Mouse (Mus musculus): Measurements from ENCODE around the gene Tbx4. TPM values are rescaled to one million over a fixed set of nuclear protein-coding genes. Genes with fewer than 3 reads are reported as not detected.

Gene Tbx4
- polyA plus RNA-seq, 1 experiment from 2014 or later = 2.4 TPM

DNA sequence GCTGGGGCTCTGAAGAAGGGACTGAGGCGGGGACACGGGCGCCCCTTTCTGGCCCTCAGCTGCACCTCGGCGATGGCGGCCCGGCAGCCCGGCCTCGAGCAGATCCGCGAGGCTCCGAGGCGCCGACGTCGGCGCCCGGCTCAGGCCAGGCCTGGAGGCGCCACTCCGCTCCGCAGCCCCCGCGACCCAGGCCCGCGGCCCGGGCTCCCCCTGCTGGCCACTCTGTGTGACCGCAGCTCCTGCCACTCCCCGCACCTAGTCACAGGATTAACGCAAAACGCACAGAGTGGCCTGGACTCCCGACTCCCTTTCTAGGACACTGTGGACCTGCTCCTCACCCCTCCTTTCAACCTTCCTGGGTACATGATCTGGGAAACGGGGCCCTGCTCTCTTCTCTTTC lies 44.2 kb upstream of the Tbx4 start:
- Histone ChIP-seq H3K9ac (peak overlapping the region; percentile 99), H3K4me3 (peak overlapping the region; percentile 54), H3K27ac (peak overlapping the region; percentile 98), H3K9me3 (no peaks in the 10 kb centered on the region), H3K4me2 (replicated peaks) (peak overlapping the region; percentile 72), H3K36me3 (peaks cover 18% of the 10 kb centered on the region), H3K27me3 (peaks cover 37% of the 10 kb centered on the region), H3K4me1 (peaks cover 31% of the 10 kb centered on the region)
- ATAC-seq (ENCODE audit: insufficient number of reproducible peaks, insufficient read depth, low FRiP score, low TSS enrichment) = peak; percentile 19
- 0% methylated on average over 31 of the region's 32 CpGs for WGBS

DNA sequence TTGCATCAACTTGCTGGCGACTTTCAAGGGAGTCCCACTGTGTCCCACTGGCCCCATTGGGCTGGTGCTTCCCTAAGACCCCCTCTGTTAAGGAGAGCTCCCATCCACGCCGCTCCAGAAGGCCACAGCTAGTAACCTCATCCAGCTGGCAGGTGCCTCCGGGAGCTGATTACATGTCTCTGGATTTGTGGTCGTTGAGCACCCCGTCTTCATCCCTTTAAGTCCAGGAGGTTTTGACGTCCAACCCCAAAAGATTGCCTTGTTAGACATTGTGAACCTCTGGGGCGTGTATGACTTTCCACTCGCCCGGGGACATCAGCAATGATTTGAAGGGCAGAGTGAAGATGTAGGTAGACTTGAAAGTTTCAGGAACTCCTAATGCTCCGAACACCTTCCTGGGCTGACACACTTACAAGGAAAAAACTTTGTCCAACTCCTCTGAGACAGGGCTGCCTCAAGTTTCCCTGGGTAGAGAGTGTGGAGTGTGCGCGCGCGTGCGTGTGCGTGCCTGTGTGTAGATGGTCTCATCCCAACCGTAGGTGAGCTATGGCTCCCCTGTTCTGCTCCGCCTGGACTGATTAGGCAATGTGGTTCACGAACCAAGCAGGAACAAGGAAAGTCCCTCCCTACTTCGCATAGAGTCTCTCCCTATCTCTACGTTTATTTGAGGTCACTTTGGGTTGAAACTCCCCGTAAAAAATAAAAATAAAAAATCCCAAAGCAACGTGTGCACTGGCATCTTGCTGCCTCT lies 43.5 kb upstream of the Tbx4 start:
- ATAC-seq (ENCODE audit: insufficient number of reproducible peaks, insufficient read depth, low FRiP score, low TSS enrichment) = no peak
- peak overlapping the region; percentile 98 for H3K27ac ChIP-seq
- peak overlapping the region; percentile 72 for H3K4me2 ChIP-seq (replicated peaks)
- H3K4me3 ChIP-seq = peak overlapping the region; percentile 54
- peaks cover 11% of the 10 kb centered on the region for H3K36me3 ChIP-seq
- H3K27me3 ChIP-seq = peaks cover 34% of the 10 kb centered on the region
- H3K4me1 ChIP-seq = peaks cover 24% of the 10 kb centered on the region
- WGBS = 5% methylated on average over 24 of the region's 24 CpGs
- peak overlapping the region; percentile 99 for H3K9ac ChIP-seq
- no peaks in the 10 kb centered on the region for H3K9me3 ChIP-seq

DNA sequence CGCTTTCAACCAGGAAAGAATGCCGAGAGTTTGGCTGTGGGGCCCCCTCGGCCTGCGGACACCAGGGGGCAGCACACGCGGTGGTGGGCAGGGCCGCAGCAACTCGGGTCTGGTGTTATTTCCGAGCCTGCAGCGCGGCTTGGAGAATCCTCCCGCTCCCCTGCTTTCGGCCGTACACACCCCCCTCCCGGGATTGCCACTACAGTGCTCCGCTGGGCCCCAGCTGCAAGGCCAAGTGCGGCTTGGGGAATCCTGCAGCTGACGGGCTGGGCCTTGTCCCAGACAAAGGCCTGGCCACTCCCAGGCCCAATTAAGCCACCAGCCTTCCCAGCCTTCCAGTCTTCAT lies 42.9 kb upstream of the Tbx4 start:
- Histone ChIP-seq H3K9ac (peak overlapping the region; percentile 99), H3K4me1 (peaks cover 23% of the 10 kb centered on the region), H3K4me3 (peak overlapping the region; percentile 54), H3K27me3 (peaks cover 29% of the 10 kb centered on the region), H3K27ac (peak overlapping the region; percentile 98), H3K36me3 (peaks cover 5% of the 10 kb centered on the region; the same call in 1 of the 2 replicates), H3K4me2 (replicated peaks) (peak overlapping the region; percentile 72), H3K9me3 (no peaks in the 10 kb centered on the region)
- whole genome bisulfite sequencing = under 1% methylated on average over 18 of the region's 18 CpGs
- peak; percentile 55 for ATAC-seq (ENCODE audit: insufficient number of reproducible peaks, insufficient read depth, low FRiP score, low TSS enrichment)

DNA sequence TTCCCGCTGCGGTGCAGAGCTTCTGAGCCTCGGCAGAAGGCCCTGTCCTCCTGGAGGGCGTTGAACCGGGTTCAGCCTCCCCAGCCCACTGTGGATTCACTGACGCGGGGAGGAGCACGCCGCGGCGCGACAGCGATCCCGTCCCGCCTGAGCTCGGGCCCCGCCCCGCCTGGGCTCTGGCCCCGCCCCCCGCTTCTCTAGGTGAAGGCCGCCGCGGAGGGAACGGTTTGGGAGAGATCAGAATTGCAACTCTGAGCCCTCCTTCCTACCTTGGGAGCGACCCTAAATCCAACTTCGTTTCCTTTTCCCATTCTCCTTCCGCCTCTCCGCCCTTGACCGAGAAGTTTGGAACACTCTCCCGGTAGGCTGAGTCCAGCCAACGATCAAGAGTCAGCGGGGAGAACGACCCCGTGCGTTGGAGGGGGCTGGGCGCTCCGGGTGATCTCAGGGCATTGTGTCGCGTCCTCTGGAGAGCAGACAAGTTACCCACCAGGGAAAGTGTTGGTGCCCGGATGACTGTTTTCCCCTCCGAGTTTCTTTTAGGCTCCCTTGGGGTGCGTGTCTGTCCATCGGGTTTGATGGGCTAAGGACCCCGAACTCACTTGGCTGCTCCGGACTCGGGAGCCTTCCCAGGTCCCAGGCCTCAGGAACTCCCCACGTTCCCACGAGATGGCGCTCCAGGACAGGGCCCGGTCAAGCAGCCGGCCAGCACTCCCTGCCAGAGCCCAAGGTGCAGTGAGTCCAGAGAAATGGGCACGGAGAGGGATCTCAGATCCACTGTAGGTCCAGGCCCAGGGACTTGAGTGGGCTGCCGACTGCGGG lies 41.9 kb upstream of the Tbx4 start:
- H3K27me3 ChIP-seq = peaks cover 27% of the 10 kb centered on the region
- peak overlapping the region; percentile 72 for H3K4me2 ChIP-seq (replicated peaks)
- 0 out of 2 replicates have a peak, but pooled peaks cover 2% of the 10 kb centered on the region for H3K36me3 ChIP-seq
- peak; percentile 42 for ATAC-seq (ENCODE audit: insufficient number of reproducible peaks, insufficient read depth, low FRiP score, low TSS enrichment)
- H3K27ac ChIP-seq = peak overlapping the region; percentile 98
- peaks cover 23% of the 10 kb centered on the region for H3K4me1 ChIP-seq
- peak overlapping the region; percentile 99 for H3K9ac ChIP-seq
- WGBS = under 1% methylated on average over 54 of the region's 54 CpGs
- no peaks in the 10 kb centered on the region for H3K9me3 ChIP-seq
- H3K4me3 ChIP-seq = peak overlapping the region; percentile 54

DNA sequence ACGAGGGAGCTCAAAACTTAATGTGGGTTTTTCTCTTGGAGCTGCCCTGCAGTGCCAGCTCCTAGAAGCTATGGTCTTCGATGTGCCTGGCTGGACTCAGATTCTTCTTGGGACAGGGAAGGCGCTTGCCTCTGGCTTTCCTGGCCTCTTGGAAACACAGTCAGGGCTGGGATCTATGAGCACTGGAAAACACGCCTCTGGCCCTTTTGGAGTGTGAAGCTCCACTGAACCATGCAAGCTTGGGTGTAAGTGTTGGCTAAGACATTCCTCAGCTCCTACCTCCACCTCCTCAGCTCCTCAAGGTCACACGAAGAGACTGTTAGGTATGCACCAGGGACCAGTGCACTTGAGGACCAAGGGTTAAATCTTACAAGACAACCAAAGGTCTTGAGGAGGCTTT lies 41.3 kb upstream of the Tbx4 start:
- H3K4me2 ChIP-seq (replicated peaks) = peak overlapping the region; percentile 72
- H3K4me3 ChIP-seq = peak overlapping the region; percentile 54
- 36% methylated on average over 5 of the region's 5 CpGs for WGBS
- peak overlapping the region; percentile 99 for H3K9ac ChIP-seq
- peaks cover 21% of the 10 kb centered on the region for H3K27me3 ChIP-seq
- 0 out of 2 replicates have a peak, but pooled peaks cover 2% of the 10 kb centered on the region for H3K36me3 ChIP-seq
- ATAC-seq (ENCODE audit: insufficient number of reproducible peaks, insufficient read depth, low FRiP score, low TSS enrichment) = no peak
- peaks cover 23% of the 10 kb centered on the region for H3K4me1 ChIP-seq
- peak overlapping the region; percentile 98; the same call in 1 of the 2 replicates for H3K27ac ChIP-seq
- no peaks in the 10 kb centered on the region for H3K9me3 ChIP-seq

DNA sequence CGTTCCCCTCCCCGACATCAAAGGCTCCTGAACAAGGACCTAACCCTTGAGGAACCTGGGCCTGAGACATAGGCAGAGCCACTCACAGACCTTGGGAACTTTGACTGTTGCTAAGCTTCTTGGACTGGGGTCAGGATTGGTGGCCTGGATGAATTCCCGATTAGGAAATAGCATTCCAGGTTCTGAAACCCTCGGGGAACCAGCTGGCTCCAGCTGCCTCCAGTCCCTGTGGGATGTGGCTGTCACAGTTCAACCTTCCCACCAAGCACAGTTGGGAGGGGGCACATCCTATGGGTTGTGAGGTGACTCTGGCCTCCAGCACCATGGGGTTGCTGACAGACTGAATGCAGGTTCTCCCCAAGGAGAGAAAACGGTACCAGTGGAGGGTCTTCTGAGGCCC lies 40.3 kb upstream of the Tbx4 start:
- WGBS = 47% methylated on average over 5 of the region's 5 CpGs
- Histone ChIP-seq H3K27ac (no peak overlapping the region), H3K36me3 (no peaks in the 10 kb centered on the region), H3K4me3 (no peak overlapping the region), H3K9me3 (no peaks in the 10 kb centered on the region), H3K27me3 (peaks cover 11% of the 10 kb centered on the region), H3K4me2 (replicated peaks) (no peak overlapping the region), H3K4me1 (peaks cover 19% of the 10 kb centered on the region), H3K9ac (no peak overlapping the region)
- ATAC-seq (ENCODE audit: insufficient number of reproducible peaks, insufficient read depth, low FRiP score, low TSS enrichment) = no peak

DNA sequence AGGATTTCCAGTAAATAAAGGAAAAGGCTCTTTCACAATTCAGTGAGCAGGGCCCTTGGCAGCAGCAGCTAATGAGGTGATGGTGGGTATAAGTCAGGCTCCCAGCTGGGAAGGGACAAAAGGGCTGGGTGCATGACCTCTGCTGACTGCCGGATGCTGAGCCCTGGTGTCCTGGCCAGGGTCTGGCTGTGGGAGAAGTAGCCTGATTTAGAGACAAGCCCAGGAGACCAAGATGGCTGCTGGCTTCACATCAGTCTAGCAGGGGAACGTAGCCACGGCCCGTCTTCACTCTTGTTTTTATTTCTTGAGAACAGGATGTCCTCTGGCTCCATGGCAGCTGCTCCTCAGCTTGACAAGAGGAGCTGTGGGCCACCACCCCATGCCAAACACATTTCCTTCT lies 39.7 kb upstream of the Tbx4 start:
- no peak overlapping the region for H3K9ac ChIP-seq
- no peak for ATAC-seq (ENCODE audit: insufficient number of reproducible peaks, insufficient read depth, low FRiP score, low TSS enrichment)
- H3K27ac ChIP-seq = no peak overlapping the region
- peaks cover 8% of the 10 kb centered on the region; the same call in 1 of the 2 replicates for H3K27me3 ChIP-seq
- no peak overlapping the region for H3K4me3 ChIP-seq
- H3K36me3 ChIP-seq = no peaks in the 10 kb centered on the region
- no peaks in the 10 kb centered on the region for H3K9me3 ChIP-seq
- WGBS = 54% methylated on average over 4 of the region's 4 CpGs
- H3K4me2 ChIP-seq (replicated peaks) = no peak overlapping the region
- peaks cover 19% of the 10 kb centered on the region for H3K4me1 ChIP-seq

DNA sequence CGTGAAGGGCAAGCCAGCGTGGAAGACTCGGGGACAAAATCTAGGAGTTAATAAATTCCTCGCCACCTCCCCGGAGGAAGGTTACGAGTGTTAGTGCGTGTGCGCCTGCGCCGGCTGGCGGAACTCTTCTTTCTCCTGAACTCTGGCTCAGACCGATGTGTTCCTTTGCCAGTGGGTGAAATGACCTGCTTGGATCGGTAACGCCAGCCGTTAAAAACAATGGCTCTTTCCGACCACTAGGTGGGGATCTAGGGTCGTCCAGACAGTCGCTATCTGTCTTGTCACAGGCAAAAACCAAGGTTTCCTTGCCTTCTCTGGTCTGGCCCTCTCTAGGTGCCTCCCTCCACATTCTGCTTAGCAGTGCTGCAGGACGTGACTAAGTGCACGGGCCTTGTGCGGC lies 37.2 kb upstream of the Tbx4 start:
- H3K4me2 ChIP-seq (replicated peaks) = peak overlapping the region; percentile 48
- no peaks in the 10 kb centered on the region for H3K36me3 ChIP-seq
- peaks cover 6% of the 10 kb centered on the region; the same call in 1 of the 2 replicates for H3K4me1 ChIP-seq
- peak overlapping the region; percentile 17 for H3K4me3 ChIP-seq
- H3K9ac ChIP-seq = peak overlapping the region; percentile 28; the same call in 1 of the 2 replicates
- ATAC-seq (ENCODE audit: insufficient number of reproducible peaks, insufficient read depth, low FRiP score, low TSS enrichment) = 0 out of 2 replicates have a peak, but pooled peaks have one; percentile 45
- 2% methylated on average over 21 of the region's 21 CpGs for WGBS
- no peak overlapping the region for H3K27ac ChIP-seq
- no peaks in the 10 kb centered on the region for H3K9me3 ChIP-seq
- peaks cover 8% of the 10 kb centered on the region; the same call in 1 of the 2 replicates for H3K27me3 ChIP-seq

DNA sequence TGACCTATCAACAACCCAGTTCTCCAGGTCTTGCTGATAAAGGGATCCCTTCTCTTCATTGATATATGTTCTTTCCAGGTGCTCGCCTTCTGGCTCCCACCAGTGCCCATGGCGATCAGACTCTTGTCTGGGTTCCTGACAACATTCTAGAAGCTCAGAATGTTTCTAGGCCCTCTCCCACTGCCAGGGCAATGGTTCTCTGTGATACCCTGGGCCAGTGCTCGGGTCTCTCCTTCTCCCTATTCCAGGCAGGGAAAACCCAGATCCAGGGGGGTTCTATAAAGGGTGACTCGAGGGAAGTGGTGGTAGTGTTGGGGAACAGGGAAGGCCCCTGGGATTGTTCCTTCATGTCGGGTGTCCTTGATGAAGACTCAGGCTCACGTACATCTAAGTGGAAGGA lies 36.0 kb upstream of the Tbx4 start, which contains the start of gene Gm11444:
TSS of gene Gm11444 (minus strand) at position 101 of the 400 bp plus-strand sequence.
- Histone ChIP-seq H3K4me2 (replicated peaks) (peak within 1 kb of the TSS; percentile 48), H3K4me3 (0 out of 2 replicates have a peak within 1 kb of the TSS, but pooled peaks have one; percentile 17)
- ATAC-seq (ENCODE audit: insufficient number of reproducible peaks, insufficient read depth, low FRiP score, low TSS enrichment) = no peak

DNA sequence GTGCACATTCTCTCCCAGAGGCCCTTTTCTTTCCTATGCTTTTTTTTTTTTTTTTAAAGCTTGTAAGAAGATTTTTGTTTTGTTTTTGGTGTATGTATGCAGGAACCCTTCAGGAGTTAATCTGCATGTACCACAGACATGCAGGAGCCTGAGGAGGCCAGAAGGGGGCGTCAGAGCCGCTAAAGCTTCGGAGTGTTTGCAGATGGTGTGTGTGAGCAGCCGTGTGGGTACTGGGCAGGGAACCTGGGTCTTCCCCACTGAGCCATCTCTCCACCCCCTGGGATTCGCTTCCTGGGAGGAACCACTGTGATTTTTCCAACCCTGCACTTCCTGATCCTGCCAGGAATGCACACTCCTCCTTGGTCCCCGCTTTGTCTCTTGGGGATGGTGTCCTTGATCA lies 35.5 kb upstream of the Tbx4 start:
- no peak overlapping the region for H3K4me2 ChIP-seq (replicated peaks)
- no peak overlapping the region for H3K27ac ChIP-seq
- no peaks in the 10 kb centered on the region for H3K4me1 ChIP-seq
- H3K9me3 ChIP-seq = no peaks in the 10 kb centered on the region
- WGBS = 38% methylated on average over 6 of the region's 6 CpGs
- no peaks in the 10 kb centered on the region for H3K27me3 ChIP-seq
- no peak overlapping the region for H3K4me3 ChIP-seq
- no peaks in the 10 kb centered on the region for H3K36me3 ChIP-seq
- no peak for ATAC-seq (ENCODE audit: insufficient number of reproducible peaks, insufficient read depth, low FRiP score, low TSS enrichment)
- no peak overlapping the region for H3K9ac ChIP-seq

More for the DNA sequence above, 36.0 kb upstream of the Tbx4 start, which contains the start of gene Gm11444:
- Histone ChIP-seq H3K9ac (no peak within 1 kb of the TSS), H3K36me3 (no peaks in the 10 kb centered on the region), H3K27me3 (0 out of 2 replicates have a peak, but pooled peaks cover 2% of the 10 kb centered on the region), H3K9me3 (no peaks in the 10 kb centered on the region), H3K4me1 (no peaks in the 10 kb centered on the region), H3K27ac (no peak within 1 kb of the TSS)
- WGBS = 86% methylated on average over 6 of the region's 6 CpGs

DNA sequence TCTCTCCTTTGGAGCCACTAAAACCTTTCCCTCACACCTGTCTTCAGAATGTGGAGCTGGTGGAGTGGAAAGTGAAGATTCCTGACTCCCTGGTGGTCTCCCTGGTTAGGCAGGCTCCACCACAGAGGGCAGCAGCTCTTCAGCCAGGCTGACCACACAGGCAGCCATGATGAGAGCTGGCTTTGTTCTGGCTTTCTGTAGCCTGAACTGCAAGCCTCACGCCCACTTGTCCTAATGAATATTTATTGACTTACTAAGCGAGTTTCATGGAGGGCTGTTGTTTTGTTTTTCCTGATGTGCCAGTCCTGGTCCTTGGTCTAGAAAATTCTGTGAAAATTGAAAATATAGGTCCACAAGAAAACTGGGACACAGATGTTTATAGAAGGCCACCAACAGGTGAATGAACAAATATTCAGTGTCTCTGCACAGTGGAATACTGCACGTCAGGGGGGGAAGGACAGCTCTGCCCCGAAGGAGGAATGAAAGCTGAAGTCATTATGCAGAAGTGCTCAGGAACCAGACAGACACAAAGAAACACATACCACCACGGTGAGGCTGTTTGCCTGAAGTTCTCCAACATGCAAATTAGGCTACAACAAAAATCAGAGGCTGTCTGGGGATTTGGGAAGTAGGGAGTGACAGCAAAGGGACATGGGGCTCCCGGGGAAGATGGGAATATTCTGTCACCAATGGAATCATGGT lies 28.1 kb upstream of the Tbx4 start:
- no peak overlapping the region for H3K4me3 ChIP-seq
- no peak overlapping the region for H3K27ac ChIP-seq
- H3K4me2 ChIP-seq (replicated peaks) = no peak overlapping the region
- H3K4me1 ChIP-seq = no peaks in the 10 kb centered on the region
- no peaks in the 10 kb centered on the region for H3K9me3 ChIP-seq
- no peaks in the 10 kb centered on the region for H3K36me3 ChIP-seq
- no peaks in the 10 kb centered on the region for H3K27me3 ChIP-seq
- no peak for ATAC-seq (ENCODE audit: insufficient number of reproducible peaks, insufficient read depth, low FRiP score, low TSS enrichment)
- WGBS = 19% methylated on average over 6 of the region's 6 CpGs
- no peak overlapping the region for H3K9ac ChIP-seq
